Mouse (Mus musculus): ENCODE measurements around the gene Pex14. TPM values are rescaled to one million over a fixed set of nuclear protein-coding genes. Genes with fewer than 3 reads are reported as not detected.
A peak's percentile ranks its signal among the peaks of the same experiment; 100 is the strongest.

Gene Pex14
- polyA plus RNA-seq, 1 experiment from 2014 or later = 46.0 TPM

GRCm38 (mm10) chr4:149057470-149057869 lies 42.2 kb downstream of the Pex14 start:
- no peak for DNase-seq (ENCODE audit: low spot score)
- peaks cover 52% of the 10 kb centered on the region for H3K4me1 ChIP-seq (replicated peaks; ENCODE audit: control insufficient read depth, insufficient read depth, low read length)
- ATAC-seq (replicated peaks; ENCODE audit: low FRiP score, low TSS enrichment, low read depth) = no peak
- no peaks in the 10 kb centered on the region for H3K27me3 ChIP-seq (replicated peaks; ENCODE audit: control insufficient read depth, insufficient read depth, low read length)
- no peak overlapping the region for H3K9ac ChIP-seq (ENCODE audit: low read length)
- H3K4me3 ChIP-seq (ENCODE audit: low read depth, low read length) = no peak overlapping the region
- peak overlapping the region; percentile 21; the same call in 1 of the 2 replicates for H3K4me2 ChIP-seq (ENCODE audit: low read length)
- 26% methylated on average over 14 of the region's 14 CpGs for WGBS
- H3K36me3 ChIP-seq (ENCODE audit: control insufficient read depth, insufficient read depth, low read length) = no peaks in the 10 kb centered on the region; the same call in 1 of the 2 replicates
- no peak overlapping the region for H3K27ac ChIP-seq (ENCODE audit: low read depth)
- H3K9me3 ChIP-seq (ENCODE audit: control insufficient read depth, low read length) = no peaks in the 10 kb centered on the region

- WGBS = 66% methylated on average over 16 of the region's 16 CpGs
- no peaks in the 10 kb centered on the region; the same call in 1 of the 2 replicates for H3K36me3 ChIP-seq (ENCODE audit: control insufficient read depth, insufficient read depth, low read length)
- no peak overlapping the region for H3K27ac ChIP-seq (ENCODE audit: low read depth)
- H3K9me3 ChIP-seq (ENCODE audit: control insufficient read depth, low read length) = no peaks in the 10 kb centered on the region
- peaks cover 47% of the 10 kb centered on the region for H3K4me1 ChIP-seq (replicated peaks; ENCODE audit: control insufficient read depth, insufficient read depth, low read length)
- DNase-seq (ENCODE audit: low spot score) (no peak), ATAC-seq (replicated peaks; ENCODE audit: low FRiP score, low TSS enrichment, low read depth) (peak; percentile 30; the same call in 1 of the 2 replicates)
- no peaks in the 10 kb centered on the region for H3K27me3 ChIP-seq (replicated peaks; ENCODE audit: control insufficient read depth, insufficient read depth, low read length)
- no peak overlapping the region for H3K4me3 ChIP-seq (ENCODE audit: low read depth, low read length)
- no peak overlapping the region for H3K4me2 ChIP-seq (ENCODE audit: low read length)
- no peak overlapping the region for H3K9ac ChIP-seq (ENCODE audit: low read length)
These were observed 42.7 kb downstream of the Pex14 start for GRCm38 (mm10) chr4:149056957-149057356.

DNA sequence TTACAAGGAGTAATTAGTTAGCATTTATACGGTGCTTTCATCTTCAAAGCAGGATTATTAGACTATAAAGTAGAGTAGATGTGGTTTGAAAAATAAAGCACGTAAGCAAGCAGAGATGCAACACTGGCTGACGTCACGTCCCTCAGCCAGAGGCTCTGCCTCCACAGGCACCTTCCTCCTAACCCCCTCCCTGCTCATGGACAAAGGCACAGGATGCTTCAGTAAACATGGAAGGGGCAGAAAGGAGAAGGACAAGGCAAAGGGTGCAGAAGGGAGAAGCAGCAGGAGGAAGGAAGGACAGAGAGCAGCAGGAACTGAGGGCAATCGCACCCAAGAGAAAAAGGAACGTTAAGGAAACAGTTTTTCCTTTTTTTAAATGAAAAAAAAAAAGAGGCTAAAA lies 43.8 kb downstream of the Pex14 start:
- DNase-seq (ENCODE audit: low spot score) (no peak), ATAC-seq (replicated peaks; ENCODE audit: low FRiP score, low TSS enrichment, low read depth) (no peak)
- no peaks in the 10 kb centered on the region for H3K27me3 ChIP-seq (replicated peaks; ENCODE audit: control insufficient read depth, insufficient read depth, low read length)
- peaks cover 44% of the 10 kb centered on the region for H3K4me1 ChIP-seq (replicated peaks; ENCODE audit: control insufficient read depth, insufficient read depth, low read length)
- H3K9me3 ChIP-seq (ENCODE audit: control insufficient read depth, low read length) = no peaks in the 10 kb centered on the region
- H3K4me3 ChIP-seq (ENCODE audit: low read depth, low read length) = no peak overlapping the region
- H3K27ac ChIP-seq (ENCODE audit: low read depth) = no peak overlapping the region
- no peak overlapping the region for H3K9ac ChIP-seq (ENCODE audit: low read length)
- no peak overlapping the region for H3K4me2 ChIP-seq (ENCODE audit: low read length)
- H3K36me3 ChIP-seq (ENCODE audit: control insufficient read depth, insufficient read depth, low read length) = no peaks in the 10 kb centered on the region; the same call in 1 of the 2 replicates
- WGBS = 78% methylated on average over 6 of the region's 6 CpGs

DNA sequence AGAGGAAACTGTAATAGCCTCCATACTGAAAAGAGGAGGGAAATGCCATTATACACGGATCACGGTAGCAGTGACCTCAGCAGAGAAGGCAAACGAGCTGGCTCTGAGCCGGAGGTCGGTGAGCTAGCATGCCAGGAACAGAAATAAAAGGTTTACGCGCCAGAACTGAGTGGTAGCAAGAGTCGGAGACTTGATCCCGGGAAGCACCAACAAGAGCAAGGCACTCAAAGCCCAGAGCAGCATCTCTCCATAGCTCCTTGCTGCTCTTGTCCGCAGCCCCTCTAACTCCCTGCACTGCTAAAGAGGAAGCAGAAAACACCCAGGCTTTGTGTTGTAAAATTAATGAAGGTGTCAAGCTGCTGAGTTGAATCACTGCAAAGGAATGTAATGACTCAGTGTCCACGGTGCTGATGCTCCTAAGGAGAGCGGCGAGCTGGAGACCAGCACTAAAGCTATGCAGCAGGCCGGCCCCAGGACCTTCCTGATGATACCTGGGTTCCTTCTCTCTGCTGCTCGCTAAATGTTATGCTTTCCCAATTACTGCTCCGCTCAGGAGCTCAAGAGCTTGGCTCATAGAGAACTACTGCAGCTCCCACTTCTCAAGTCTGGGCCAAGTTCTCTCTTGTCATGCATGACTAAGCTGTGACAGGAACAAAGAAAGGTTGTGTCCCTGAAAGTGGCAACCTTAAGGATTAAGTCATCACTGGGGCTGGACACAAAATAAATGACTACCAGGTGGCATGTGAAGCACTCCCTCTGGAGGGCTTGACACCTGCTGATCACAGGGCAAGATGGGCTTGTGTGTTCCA lies 50.1 kb downstream of the Pex14 start:
- 0 out of 2 replicates have a peak overlapping the region, but pooled peaks have one; percentile 12 for H3K9ac ChIP-seq (ENCODE audit: low read length)

GRCm38 (mm10) chr4:149048625-149049228 lies 50.9 kb downstream of the Pex14 start:
- Histone ChIP-seq H3K4me3 (ENCODE audit: low read depth, low read length) (no peak overlapping the region), H3K27ac (ENCODE audit: low read depth) (peak overlapping the region; percentile 55), H3K9me3 (ENCODE audit: control insufficient read depth, low read length) (no peaks in the 10 kb centered on the region), H3K27me3 (replicated peaks; ENCODE audit: control insufficient read depth, insufficient read depth, low read length) (no peaks in the 10 kb centered on the region), H3K9ac (ENCODE audit: low read length) (no peak overlapping the region), H3K36me3 (ENCODE audit: control insufficient read depth, insufficient read depth, low read length) (no peaks in the 10 kb centered on the region), H3K4me2 (ENCODE audit: low read length) (peak overlapping the region; percentile 31; the same call in 1 of the 2 replicates), H3K4me1 (replicated peaks; ENCODE audit: control insufficient read depth, insufficient read depth, low read length) (peaks cover 33% of the 10 kb centered on the region)
- whole genome bisulfite sequencing = 31% methylated on average over 10 of the region's 10 CpGs
- DNase-seq (ENCODE audit: low spot score) (no peak), ATAC-seq (replicated peaks; ENCODE audit: low FRiP score, low TSS enrichment, low read depth) (no peak)

More for the DNA sequence above, 50.1 kb downstream of the Pex14 start:
- WGBS = 7% methylated on average over 16 of the region's 16 CpGs
- H3K9me3 ChIP-seq (ENCODE audit: control insufficient read depth, low read length) = no peaks in the 10 kb centered on the region
- ATAC-seq (replicated peaks; ENCODE audit: low FRiP score, low TSS enrichment, low read depth) = peak; percentile 72
- H3K36me3 ChIP-seq (ENCODE audit: control insufficient read depth, insufficient read depth, low read length) = no peaks in the 10 kb centered on the region
- DNase-seq (ENCODE audit: low spot score) = peak; percentile 79
- H3K4me2 ChIP-seq (ENCODE audit: low read length) = peak overlapping the region; percentile 31
- peaks cover 36% of the 10 kb centered on the region for H3K4me1 ChIP-seq (replicated peaks; ENCODE audit: control insufficient read depth, insufficient read depth, low read length)
- peak overlapping the region; percentile 55 for H3K27ac ChIP-seq (ENCODE audit: low read depth)
- no peak overlapping the region for H3K4me3 ChIP-seq (ENCODE audit: low read depth, low read length)
- no peaks in the 10 kb centered on the region for H3K27me3 ChIP-seq (replicated peaks; ENCODE audit: control insufficient read depth, insufficient read depth, low read length)

DNA sequence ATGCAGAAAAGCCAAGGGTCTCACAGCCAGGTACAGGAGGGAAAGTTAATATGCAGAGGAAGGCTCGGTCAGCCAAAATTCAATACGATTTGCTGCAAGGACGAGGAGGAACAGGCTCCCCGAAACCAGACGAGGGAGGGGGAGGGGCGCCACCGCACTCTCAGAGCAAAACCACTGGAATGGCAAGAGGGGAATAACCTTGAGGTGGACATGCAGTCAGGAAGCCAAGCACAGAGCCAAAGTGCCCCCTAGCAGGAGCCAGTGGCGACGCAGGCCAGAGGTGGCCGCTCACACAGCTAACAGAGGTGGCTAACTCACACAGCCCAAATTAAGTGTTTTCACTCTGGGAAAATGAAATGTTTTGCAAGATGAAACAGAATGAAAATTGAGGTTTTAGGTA lies 52.3 kb downstream of the Pex14 start:
- Histone ChIP-seq H3K9ac (ENCODE audit: low read length) (no peak overlapping the region), H3K4me3 (ENCODE audit: low read depth, low read length) (no peak overlapping the region), H3K27ac (ENCODE audit: low read depth) (no peak overlapping the region), H3K4me1 (replicated peaks; ENCODE audit: control insufficient read depth, insufficient read depth, low read length) (peaks cover 33% of the 10 kb centered on the region), H3K27me3 (replicated peaks; ENCODE audit: control insufficient read depth, insufficient read depth, low read length) (no peaks in the 10 kb centered on the region), H3K36me3 (ENCODE audit: control insufficient read depth, insufficient read depth, low read length) (no peaks in the 10 kb centered on the region), H3K9me3 (ENCODE audit: control insufficient read depth, low read length) (no peaks in the 10 kb centered on the region), H3K4me2 (ENCODE audit: low read length) (no peak overlapping the region)
- no peak for ATAC-seq (replicated peaks; ENCODE audit: low FRiP score, low TSS enrichment, low read depth)
- no peak for DNase-seq (ENCODE audit: low spot score)
- WGBS = 11% methylated on average over 10 of the region's 10 CpGs

- Histone ChIP-seq H3K4me1 (replicated peaks; ENCODE audit: control insufficient read depth, insufficient read depth, low read length) (peaks cover 33% of the 10 kb centered on the region), H3K27ac (ENCODE audit: low read depth) (no peak overlapping the region), H3K27me3 (replicated peaks; ENCODE audit: control insufficient read depth, insufficient read depth, low read length) (no peaks in the 10 kb centered on the region), H3K4me2 (ENCODE audit: low read length) (no peak overlapping the region), H3K4me3 (ENCODE audit: low read depth, low read length) (no peak overlapping the region), H3K9me3 (ENCODE audit: control insufficient read depth, low read length) (no peaks in the 10 kb centered on the region), H3K9ac (ENCODE audit: low read length) (no peak overlapping the region), H3K36me3 (ENCODE audit: control insufficient read depth, insufficient read depth, low read length) (peaks cover 6% of the 10 kb centered on the region; the same call in 1 of the 2 replicates)
- DNase-seq (ENCODE audit: low spot score) = no peak
- WGBS = 66% methylated on average over 5 of the region's 5 CpGs
- no peak for ATAC-seq (replicated peaks; ENCODE audit: low FRiP score, low TSS enrichment, low read depth)
These were observed 53.8 kb downstream of the Pex14 start for GRCm38 (mm10) chr4:149045885-149046284.

DNA sequence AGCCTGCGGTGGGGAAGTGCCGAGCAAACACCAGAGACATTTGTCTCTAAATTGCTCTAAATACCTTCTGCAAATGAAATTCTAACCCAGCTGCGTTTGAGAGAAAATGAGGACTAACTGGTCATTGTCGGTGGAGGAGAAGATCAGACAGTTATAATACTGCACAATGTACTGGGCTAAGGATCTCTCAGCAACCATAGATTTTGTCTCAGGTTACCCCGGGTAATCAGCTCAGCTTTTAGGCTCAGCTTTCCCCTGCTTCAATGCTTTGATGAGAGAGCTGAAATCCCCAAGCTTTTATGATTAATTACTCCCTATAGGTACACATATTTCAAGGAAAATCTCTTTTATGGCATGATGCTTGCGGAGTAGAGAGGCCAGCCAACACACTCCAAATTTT lies 59.4 kb downstream of the Pex14 start:
- WGBS = 55% methylated on average over 6 of the region's 6 CpGs
- H3K27me3 ChIP-seq (replicated peaks; ENCODE audit: control insufficient read depth, insufficient read depth, low read length) = no peaks in the 10 kb centered on the region
- no peaks in the 10 kb centered on the region for H3K9me3 ChIP-seq (ENCODE audit: control insufficient read depth, low read length)
- H3K4me2 ChIP-seq (ENCODE audit: low read length) = no peak overlapping the region
- H3K27ac ChIP-seq (ENCODE audit: low read depth) = no peak overlapping the region
- no peak overlapping the region for H3K9ac ChIP-seq (ENCODE audit: low read length)
- ATAC-seq (replicated peaks; ENCODE audit: low FRiP score, low TSS enrichment, low read depth) (no peak), DNase-seq (ENCODE audit: low spot score) (no peak)
- peaks cover 9% of the 10 kb centered on the region; the same call in 1 of the 2 replicates for H3K36me3 ChIP-seq (ENCODE audit: control insufficient read depth, insufficient read depth, low read length)
- H3K4me1 ChIP-seq (replicated peaks; ENCODE audit: control insufficient read depth, insufficient read depth, low read length) = peaks cover 16% of the 10 kb centered on the region
- H3K4me3 ChIP-seq (ENCODE audit: low read depth, low read length) = no peak overlapping the region

Measured in intestine, embryonic 14.5 days (tissue).